Mouse (Mus musculus) testis, adult 2 months (tissue): ENCODE data around the gene Tm4sf4.

Experiments
- CTCF ChIP-seq: fragments of 200-500 bp; IDR thresholded peaks from 2 replicates; pipeline ENCODE4 v1.5.1; 2012; ENCODE audit warnings: low read depth, mild to moderate bottlenecking, inconsistent platforms, low read length, moderate library complexity; ENCODE audit not compliant: control insufficient read depth, insufficient read depth, insufficient replicate concordance
- POLR2A ChIP-seq: fragments of 200-500 bp; IDR thresholded peaks from 2 replicates; pipeline ENCODE4 v1.6.1; 2012; ENCODE audit warnings: low read depth, mild to moderate bottlenecking, inconsistent platforms, low read length, moderate library complexity; ENCODE audit not compliant: control insufficient read depth

DNA sequence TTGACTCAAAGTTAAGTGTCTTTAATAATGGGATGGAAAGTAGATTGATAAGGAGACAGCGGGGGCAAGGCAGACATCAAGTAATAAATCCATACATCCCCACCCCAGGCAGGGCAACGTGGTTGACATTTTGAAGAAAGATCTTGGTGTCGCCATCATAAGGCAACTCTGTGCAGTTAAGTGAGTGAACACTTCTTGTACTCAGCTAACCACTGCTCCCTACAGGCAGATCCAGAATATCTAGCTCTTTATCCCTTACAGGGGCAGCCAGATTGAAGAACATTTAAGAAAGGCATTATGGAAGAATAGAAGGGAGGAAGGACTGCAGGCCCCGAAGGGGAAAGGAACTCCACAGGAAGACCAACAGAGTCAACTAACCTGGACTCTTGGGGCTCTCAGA is 4.4 kb downstream of the Tm4sf4 start:
- TF ChIP-seq CTCF (no peak), POLR2A (no peak)
